ENCODE assay signal across 8 mouse cellular contexts in genomic region chr17:47923011-47923677, GRCm38 (mm10). TPM values are rescaled to one million over a fixed set of nuclear protein-coding genes. Genes with fewer than 3 reads are reported as not detected.
DNase-seq lines count a peak whose midpoint lies in the region; ATAC-seq and TF ChIP-seq lines count a peak whose summit lies in the region.

No protein-coding gene starts in this region.

- no peak for TF ChIP-seq CTCF in testis, adult 2 months (IDR thresholded peaks at IDR 0.05; ENCODE audit: control insufficient read depth, insufficient read depth, insufficient replicate concordance, low read depth, low read length)
- no peak for TF ChIP-seq CTCF in midbrain, postnatal 0 days (IDR thresholded peaks at IDR 0.05)

- no peaks in the 10 kb centered on the region for H3K9me3 ChIP-seq in embryonic facial prominence, embryonic 11.5 days (replicated peaks; ENCODE audit: control insufficient read depth, low read length)
- H3K9me3 ChIP-seq in hindbrain, embryonic 11.5 days (ENCODE audit: control insufficient read depth, low read length), result no peaks in the 10 kb centered on the region
- H3K9me3 ChIP-seq in limb, embryonic 12.5 days, result no peaks in the 10 kb centered on the region
- no peaks in the 10 kb centered on the region for H3K9me3 ChIP-seq in midbrain, postnatal 0 days (ENCODE audit: low read length)

- H3K36me3 ChIP-seq in testis, adult 2 months (ENCODE audit: control insufficient read depth, insufficient read depth, low read length), result no peaks in the 10 kb centered on the region
- H3K36me3 ChIP-seq in embryonic facial prominence, embryonic 11.5 days (replicated peaks; ENCODE audit: control insufficient read depth, insufficient read depth, low read depth, low read length), result no peaks in the 10 kb centered on the region
- no peaks in the 10 kb centered on the region for H3K36me3 ChIP-seq in hindbrain, embryonic 11.5 days (ENCODE audit: control insufficient read depth, insufficient read depth, low read length)
- peaks cover 27% of the 10 kb centered on the region for H3K36me3 ChIP-seq in limb, embryonic 12.5 days
- no peaks in the 10 kb centered on the region for H3K36me3 ChIP-seq in midbrain, postnatal 0 days (ENCODE audit: insufficient read depth, low read length)

- H3K9ac ChIP-seq in embryonic facial prominence, embryonic 11.5 days (replicated peaks; ENCODE audit: low read length), result peak overlapping the region; percentile 96
- peak overlapping the region; percentile 95 for H3K9ac ChIP-seq in hindbrain, embryonic 11.5 days (ENCODE audit: low read depth, low read length)
- peak overlapping the region; percentile 98 for H3K9ac ChIP-seq in limb, embryonic 12.5 days (replicated peaks)
- H3K9ac ChIP-seq in midbrain, postnatal 0 days (replicated peaks; ENCODE audit: low read length, poor library complexity, severe bottlenecking), result peak overlapping the region; percentile 59; the same call in 1 of the 2 replicates

- no peak for TF ChIP-seq POLR2A in testis, adult 2 months (IDR thresholded peaks at IDR 0.05; ENCODE audit: control insufficient read depth, low read depth, low read length)

- DNase-seq in testis, postnatal 14 days (ENCODE audit: low spot score), result no peak
- DNase-seq in embryonic facial prominence, embryonic 11.5 days (ENCODE audit: low spot score), result peak; percentile 50
- peak; percentile 71 for DNase-seq in hindbrain, embryonic 11.5 days (ENCODE audit: low spot score)
- no peak for DNase-seq in midbrain, postnatal 0 days (ENCODE audit: low spot score)
- peak; percentile 29 for DNase-seq in urinary bladder, postnatal 25 days (ENCODE audit: low spot score)
- DNase-seq in layer of hippocampus, adult 11-12 months (ENCODE audit: low spot score), result no peak

- no peak for ATAC-seq in embryonic facial prominence, embryonic 11.5 days (replicated peaks; ENCODE audit: insufficient number of reproducible peaks, low FRiP score, low TSS enrichment, low read depth)
- no peak for ATAC-seq in hindbrain, embryonic 11.5 days (ENCODE audit: low FRiP score)
- no peak for ATAC-seq in limb, embryonic 12.5 days (ENCODE audit: insufficient number of reproducible peaks, insufficient read depth, low FRiP score, low TSS enrichment, low read depth)
- no peak for ATAC-seq in midbrain, postnatal 0 days (ENCODE audit: low FRiP score)

- 0% methylated on average over 28 of the region's 28 CpGs for WGBS in embryonic facial prominence, embryonic 11.5 days
- WGBS in hindbrain, embryonic 11.5 days, result under 1% methylated on average over 28 of the region's 28 CpGs
- WGBS in limb, embryonic 12.5 days, result under 1% methylated on average over 28 of the region's 28 CpGs
- WGBS in midbrain, postnatal 0 days, result under 1% methylated on average over 28 of the region's 28 CpGs

- H3K4me3 ChIP-seq in testis, adult 2 months (ENCODE audit: control insufficient read depth, low read depth, low read length), result peak overlapping the region; percentile 12
- peak overlapping the region; percentile 92 for H3K4me3 ChIP-seq in embryonic facial prominence, embryonic 11.5 days (ENCODE audit: low read depth, low read length)
- peak overlapping the region; percentile 85 for H3K4me3 ChIP-seq in hindbrain, embryonic 11.5 days (ENCODE audit: low read depth, low read length)
- peak overlapping the region; percentile 99 for H3K4me3 ChIP-seq in limb, embryonic 12.5 days (replicated peaks)
- peak overlapping the region; percentile 86 for H3K4me3 ChIP-seq in midbrain, postnatal 0 days (ENCODE audit: low read depth, low read length)

- H3K4me2 ChIP-seq in embryonic facial prominence, embryonic 11.5 days (ENCODE audit: low read depth, low read length), result peak overlapping the region; percentile 93
- H3K4me2 ChIP-seq in hindbrain, embryonic 11.5 days (replicated peaks; ENCODE audit: low read depth, low read length), result peak overlapping the region; percentile 81
- peak overlapping the region; percentile 89 for H3K4me2 ChIP-seq in limb, embryonic 12.5 days
- peak overlapping the region; percentile 100 for H3K4me2 ChIP-seq in midbrain, postnatal 0 days (ENCODE audit: low read depth, low read length, poor library complexity, severe bottlenecking)

- H3K27ac ChIP-seq in testis, adult 2 months (ENCODE audit: control insufficient read depth, insufficient read depth, low read depth, low read length), result no peak overlapping the region
- peak overlapping the region; percentile 97 for H3K27ac ChIP-seq in embryonic facial prominence, embryonic 11.5 days (replicated peaks; ENCODE audit: low read depth, low read length)
- peak overlapping the region; percentile 96 for H3K27ac ChIP-seq in hindbrain, embryonic 11.5 days (ENCODE audit: low read depth, low read length)
- H3K27ac ChIP-seq in limb, embryonic 12.5 days, result peak overlapping the region; percentile 99
- H3K27ac ChIP-seq in midbrain, postnatal 0 days (ENCODE audit: low read depth, low read length), result no peak overlapping the region

- peaks cover 15% of the 10 kb centered on the region for H3K4me1 ChIP-seq in testis, adult 2 months (ENCODE audit: control insufficient read depth, insufficient read depth, low read length)
- H3K4me1 ChIP-seq in embryonic facial prominence, embryonic 11.5 days (ENCODE audit: control insufficient read depth, insufficient read depth, low read length), result peaks cover 12% of the 10 kb centered on the region
- peaks cover 10% of the 10 kb centered on the region for H3K4me1 ChIP-seq in hindbrain, embryonic 11.5 days (replicated peaks; ENCODE audit: control insufficient read depth, insufficient read depth, low read length)
- H3K4me1 ChIP-seq in limb, embryonic 12.5 days (replicated peaks), result peaks cover 53% of the 10 kb centered on the region
- peaks cover 5% of the 10 kb centered on the region for H3K4me1 ChIP-seq in midbrain, postnatal 0 days (ENCODE audit: insufficient read depth, low read length)

- peaks cover 2% of the 10 kb centered on the region; the same call in 1 of the 2 replicates for H3K27me3 ChIP-seq in testis, adult 2 months (ENCODE audit: control insufficient read depth, insufficient read depth, low read length)
- no peaks in the 10 kb centered on the region for H3K27me3 ChIP-seq in embryonic facial prominence, embryonic 11.5 days (ENCODE audit: control insufficient read depth, insufficient read depth, low read length)
- 0 out of 2 replicates have a peak, but pooled peaks cover 2% of the 10 kb centered on the region for H3K27me3 ChIP-seq in hindbrain, embryonic 11.5 days (ENCODE audit: control insufficient read depth, insufficient read depth, low read length)
- H3K27me3 ChIP-seq in limb, embryonic 12.5 days, result peaks cover 22% of the 10 kb centered on the region
- peaks cover 10% of the 10 kb centered on the region; the same call in 1 of the 2 replicates for H3K27me3 ChIP-seq in midbrain, postnatal 0 days (ENCODE audit: insufficient read depth, low read length)

RNA-seq across cellular contexts. Expression of gene Foxp4, which starts 1.3 kb away (rescaled TPM):
- 7.6 and 7.8 TPM in 2 replicates for polyA plus RNA-seq in testis, adult 2 months (2012; rRNA removed)
- 29.0 and 32.4 TPM in 2 replicates for polyA plus RNA-seq in embryonic facial prominence, embryonic 11.5 days (2014; fragmentation: Nextera tagmentation; extraction: Ambion mirVana)
- polyA plus RNA-seq in hindbrain, embryonic 11.5 days (2014; fragmentation: Nextera tagmentation; extraction: Ambion mirVana), result 23.9 and 28.4 TPM in 2 replicates
- 35.1 and 41.5 TPM in 2 replicates for polyA plus RNA-seq in limb, embryonic 12.5 days (2016; fragmentation: Nextera tagmentation; extraction: Ambion mirVana)
- total RNA-seq in midbrain, postnatal 0 days (2014; rRNA removed), result 129 and 200 TPM in 2 replicates
- polyA plus RNA-seq in midbrain, postnatal 0 days (2015; fragmentation: Nextera tagmentation; extraction: Ambion mirVana), result 50.8 and 55.4 TPM in 2 replicates

Comparison
In these comparisons a context has a peak if more than half of its experiments do, and no peak if none do; other contexts are left out.
1. H3K27ac ChIP-seq: peak in embryonic facial prominence, embryonic 11.5 days (single experiment), hindbrain, embryonic 11.5 days (single experiment) and limb, embryonic 12.5 days (single experiment); none in testis, adult 2 months (single experiment) and midbrain, postnatal 0 days (single experiment).
2. H3K4me3 ChIP-seq: peak in every context shown above with its lines; median percentile 99 in limb, embryonic 12.5 days; 92 in embryonic facial prominence, embryonic 11.5 days; 86 in midbrain, postnatal 0 days; 85 in hindbrain, embryonic 11.5 days; 12 in testis, adult 2 months.
3. DNase-seq: peak in embryonic facial prominence, embryonic 11.5 days (single experiment), hindbrain, embryonic 11.5 days (single experiment) and urinary bladder, postnatal 25 days (single experiment); none in testis, postnatal 14 days (single experiment), midbrain, postnatal 0 days (single experiment) and layer of hippocampus, adult 11-12 months (single experiment).
4. Peak in every context shown above with its lines, with median percentiles within 50 percentile points of each other: H3K4me2 ChIP-seq and H3K9ac ChIP-seq.